Mouse (Mus musculus): ENCODE results near the gene Strip2. TPM values are rescaled to one million over a fixed set of nuclear protein-coding genes. Genes with fewer than 3 reads are reported as not detected.

The Strip2 gene
- polyA plus RNA-seq (2017; shearing (Covaris generic)): 0.10 TPM

DNA sequence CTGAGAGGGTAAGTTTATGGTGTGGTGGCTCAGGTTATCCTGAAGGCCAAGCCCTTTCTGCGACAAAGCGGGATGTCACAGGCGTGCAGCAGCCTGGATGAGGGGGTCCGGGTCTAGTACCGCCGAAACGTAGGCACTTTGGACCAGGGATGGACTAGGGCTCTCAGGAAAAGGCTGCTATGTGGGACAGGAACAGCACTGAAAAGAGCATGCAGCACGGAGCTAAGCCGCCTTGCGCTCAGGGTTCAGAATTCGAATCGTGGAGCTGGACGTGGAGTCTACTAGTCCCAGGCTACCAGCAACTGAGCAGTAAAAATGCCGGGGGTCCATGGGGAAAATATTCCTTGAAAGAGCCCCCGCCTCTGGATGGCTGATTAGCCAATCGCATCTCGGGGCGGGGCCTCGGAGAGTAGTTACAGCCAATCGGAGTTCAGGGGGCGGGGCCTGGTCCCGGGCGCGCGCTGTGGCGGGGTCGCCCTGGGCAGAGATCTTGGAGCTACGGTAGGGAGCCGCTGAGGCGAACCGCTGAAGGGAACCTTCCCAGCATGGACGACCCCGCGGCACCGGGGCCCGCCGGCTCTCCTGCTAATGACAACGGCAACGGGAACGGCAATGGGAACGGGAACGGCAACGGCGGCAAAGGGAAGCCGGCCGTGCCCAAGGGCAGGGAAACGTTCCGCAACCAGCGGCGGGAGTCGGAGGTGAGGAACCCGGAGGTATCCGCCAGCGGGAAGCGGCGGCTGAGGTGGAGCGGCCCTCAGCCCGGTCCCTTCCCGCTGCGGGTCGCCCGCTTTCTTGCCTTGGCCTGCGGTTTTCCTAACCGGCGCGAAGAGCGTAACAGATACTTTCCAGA lies at the start of gene Strip2:
Gene Strip2, plus strand, starts transcription at position 483 of the 853 bp plus-strand sequence.

Other genes starting within 250 kb of the Strip2 start
- 0.18 TPM for gene Tspan33, start 222.8 kb upstream of the Strip2 start, polyA plus RNA-seq (2017; shearing (Covaris generic))
- 0.95 TPM for gene Smo, start 181.5 kb upstream of the Strip2 start, polyA plus RNA-seq (2017; shearing (Covaris generic))
- gene Ahcyl2, start 149.0 kb upstream of the Strip2 start, polyA plus RNA-seq (2017; shearing (Covaris generic)): 192 TPM
- 70.2 TPM for gene Nrf1, start 131.0 kb downstream of the Strip2 start, polyA plus RNA-seq (2017; shearing (Covaris generic))

Measured in CD4-positive, CD25-positive, alpha-beta regulatory T cell (primary cell).